Mouse (Mus musculus) lung, postnatal 10 days (tissue): ENCODE measurements around the gene Gm136.

ENCODE experiments used
- DNase-seq: peaks from one replicate; pipeline ENCODE4 v3.0.0; 2021

Gm136 gene

DNA sequence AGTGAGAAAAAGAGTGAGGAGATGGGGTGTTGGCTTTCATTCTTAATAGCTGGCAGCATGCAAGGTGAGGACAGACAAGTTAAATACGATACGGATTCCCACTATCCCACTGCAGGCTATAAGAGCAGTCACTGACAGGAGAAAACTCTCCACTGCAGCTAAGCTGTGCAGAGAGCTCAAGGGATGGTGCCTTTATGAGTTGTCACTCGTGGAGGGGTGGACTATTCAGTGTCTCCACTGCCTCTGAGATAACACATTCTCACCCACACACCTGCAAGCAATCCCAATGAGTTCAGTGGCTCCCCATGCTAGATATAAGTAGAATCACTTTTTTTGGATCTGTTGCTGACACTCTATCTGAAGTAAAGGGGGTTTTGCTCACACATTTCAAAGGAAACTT, 47.9 kb downstream of the Gm136 start:
- no peak for DNase-seq

GRCm38 (mm10) chr4:34707248-34707647, 48.8 kb downstream of the Gm136 start:
- no peak for DNase-seq

GRCm38 (mm10) chr4:34703029-34703428, 53.0 kb downstream of the Gm136 start:
- peak; percentile 11 for DNase-seq

DNA sequence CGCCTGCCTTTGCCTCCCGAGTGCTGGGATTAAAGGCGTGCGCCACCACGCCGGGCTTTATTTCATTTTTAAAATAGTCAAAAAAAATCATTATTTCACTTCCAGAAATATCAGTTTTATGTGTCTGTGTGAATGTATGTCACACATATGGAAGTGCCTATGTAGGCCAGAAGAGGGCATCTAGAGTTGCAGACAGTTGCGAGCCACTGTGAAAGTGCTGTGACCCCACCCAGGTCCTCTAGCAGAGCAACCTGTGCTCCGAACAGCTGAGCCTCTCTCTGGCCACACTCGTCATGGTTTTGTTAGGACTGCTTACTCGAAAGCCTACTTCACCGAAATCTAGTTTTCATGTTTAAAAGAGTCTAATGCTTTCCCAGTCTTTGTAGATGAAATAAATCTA, 53.8 kb downstream of the Gm136 start:
- DNase-seq: no peak

DNA sequence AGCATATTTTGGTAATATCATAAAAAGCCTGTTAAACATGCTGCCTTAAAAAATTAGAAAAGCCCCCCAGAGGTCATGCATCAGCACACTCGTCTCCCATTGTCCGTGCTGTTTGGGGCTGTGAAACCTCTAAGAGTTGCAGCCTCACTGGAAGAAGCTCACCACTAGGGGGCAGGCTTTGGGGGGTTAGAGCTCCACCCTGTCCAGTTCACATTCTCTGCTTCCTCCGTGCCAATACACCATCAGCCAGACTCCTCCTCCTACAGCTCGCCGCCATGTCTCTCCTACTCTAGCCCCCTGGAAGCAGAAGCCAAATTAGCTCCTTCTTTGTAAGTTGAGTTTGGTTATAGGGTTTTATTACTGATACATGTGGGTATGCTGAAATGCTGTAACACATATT, 54.5 kb downstream of the Gm136 start:
- DNase-seq: peak; percentile 79
